Mouse (Mus musculus) lung, adult 2 months (tissue): ENCODE data around the gene Kif16b.

ENCODE experiments used
- CTCF ChIP-seq: fragments of 200-500 bp; IDR thresholded peaks from 2 replicates; pipeline ENCODE4 v1.5.1; 2011; ENCODE audit warnings: mild to moderate bottlenecking, low read length, control low read depth; ENCODE audit not compliant: insufficient read depth
- POLR2A ChIP-seq: fragments of 200-500 bp; IDR thresholded peaks from 2 replicates; pipeline ENCODE4 v1.6.1; 2011; ENCODE audit warnings: low read depth, mild to moderate bottlenecking, control low read depth, low read length, borderline replicate concordance; ENCODE audit errors: extremely low read depth

DNA sequence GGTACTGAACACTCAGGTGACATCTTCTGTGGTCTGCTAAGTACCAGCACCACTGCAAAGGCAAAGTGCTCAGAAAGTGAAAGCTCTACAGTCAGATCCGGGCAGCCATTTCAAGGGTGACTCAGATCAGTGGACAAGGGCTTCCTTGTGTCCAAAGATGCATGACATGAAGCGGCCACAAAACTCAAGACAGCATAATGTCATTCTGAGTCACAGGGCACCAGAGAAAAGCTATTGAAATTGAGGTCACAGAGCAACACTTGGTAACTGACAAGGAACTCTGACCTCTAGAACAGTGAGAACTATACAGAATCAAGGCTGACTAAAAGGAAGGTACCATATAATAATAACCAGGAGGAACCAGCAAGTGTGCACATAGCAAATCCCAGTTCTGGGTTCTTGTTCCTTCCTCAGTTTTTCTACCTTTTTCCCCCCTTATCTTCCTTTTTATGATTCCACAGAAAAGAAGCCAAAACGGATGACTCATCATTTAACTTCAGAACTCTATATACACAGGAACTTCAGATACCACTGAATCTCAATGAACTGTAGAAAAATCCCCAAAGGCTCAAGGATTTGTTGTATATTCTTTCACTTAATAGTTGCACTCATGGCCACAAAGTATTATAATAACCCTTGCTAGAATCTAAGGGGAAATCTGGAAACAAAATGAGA lies 143.1 kb downstream of the Kif16b start:
- TF ChIP-seq CTCF (no peak), POLR2A (no peak)
